20 mouse cellular contexts compared by ENCODE assay signal in the genomic region with DNA sequence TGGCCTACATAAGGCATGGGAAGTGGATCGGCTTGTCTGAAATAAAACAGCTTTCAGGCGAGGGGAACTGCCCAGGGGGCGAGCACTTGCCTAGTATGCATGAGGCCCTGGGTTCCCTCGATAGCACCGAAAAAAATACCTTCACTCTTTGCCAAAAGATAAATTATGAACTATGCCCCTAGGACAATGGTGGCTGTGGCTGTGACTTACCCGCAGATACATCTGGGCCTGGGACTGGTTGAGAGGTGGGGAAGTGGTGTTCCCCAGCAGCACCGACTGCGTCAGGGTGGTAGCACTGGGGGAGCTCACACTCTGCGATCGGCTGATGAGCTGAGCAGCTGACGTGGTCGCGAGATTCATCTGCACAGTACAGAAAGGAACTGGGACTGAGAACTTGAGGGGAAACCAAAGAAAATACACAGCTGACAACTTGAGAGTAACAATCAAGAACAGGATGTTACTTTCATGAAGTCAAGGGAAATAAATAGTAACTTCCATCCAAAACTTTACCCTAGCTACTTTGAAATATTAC. TPM values are rescaled to one million over a fixed set of nuclear protein-coding genes. Genes with fewer than 3 reads are reported as not detected.
DNase-seq lines count a peak whose midpoint lies in the region; ATAC-seq and TF ChIP-seq lines count a peak whose summit lies in the region.
"Had no signal": no experiment of that assay in that cellular context is flagged by ENCODE, and none has a peak within 500 bp of the region (broad histone marks: within the 10 kb centered on the region; RNA-seq: fewer than 3 reads in every experiment).

No protein-coding gene starts in this region.

- H3K9ac ChIP-seq in heart, embryonic 15.5 days, result no peak overlapping the region
- no peak overlapping the region for H3K9ac ChIP-seq in midbrain, embryonic 11.5 days (ENCODE audit: low read length)
- H3K9ac ChIP-seq in midbrain, embryonic 16.5 days (ENCODE audit: low read depth, low read length), result no peak overlapping the region
- H3K9ac ChIP-seq: embryonic facial prominence, embryonic 13.5 days; forebrain, embryonic 12.5 days; heart, embryonic 13.5 days; hindbrain, embryonic 14.5 days; intestine, embryonic 15.5 days had no signal

- 76% methylated on average over 13 of the region's 13 CpGs for WGBS in heart, embryonic 15.5 days
- WGBS in heart, embryonic 10.5 days, result 87% methylated on average over 13 of the region's 13 CpGs
- 92% methylated on average over 13 of the region's 13 CpGs for WGBS in midbrain, embryonic 11.5 days
- 92% methylated on average over 13 of the region's 13 CpGs for WGBS in midbrain, embryonic 16.5 days

- H3K27me3 ChIP-seq in heart, embryonic 15.5 days, result no peaks in the 10 kb centered on the region
- H3K27me3 ChIP-seq in heart, embryonic 10.5 days (ENCODE audit: insufficient read depth, poor library complexity, severe bottlenecking), result no peaks in the 10 kb centered on the region
- H3K27me3 ChIP-seq in midbrain, embryonic 11.5 days (ENCODE audit: control insufficient read depth, insufficient read depth, low read length), result no peaks in the 10 kb centered on the region
- no peaks in the 10 kb centered on the region for H3K27me3 ChIP-seq in midbrain, embryonic 16.5 days (ENCODE audit: control insufficient read depth, insufficient read depth, low read depth, low read length)
- H3K27me3 ChIP-seq: embryonic facial prominence, embryonic 13.5 days; forebrain, embryonic 12.5 days; heart, embryonic 13.5 days; intestine, embryonic 15.5 days had no signal

- peaks cover 42% of the 10 kb centered on the region for H3K36me3 ChIP-seq in heart, embryonic 15.5 days
- H3K36me3 ChIP-seq in heart, embryonic 10.5 days, result peaks cover 58% of the 10 kb centered on the region
- peaks cover 22% of the 10 kb centered on the region for H3K36me3 ChIP-seq in midbrain, embryonic 11.5 days (ENCODE audit: control insufficient read depth, insufficient read depth, low read length)
- H3K36me3 ChIP-seq in midbrain, embryonic 16.5 days (ENCODE audit: control insufficient read depth, insufficient read depth, low read length), result peaks cover 34% of the 10 kb centered on the region

- ATAC-seq in heart, embryonic 15.5 days (replicated peaks; ENCODE audit: insufficient number of reproducible peaks, insufficient read depth, low FRiP score, low read depth), result 0 out of 2 replicates have a peak, but pooled peaks have one; percentile 62
- ATAC-seq in midbrain, embryonic 11.5 days (ENCODE audit: low FRiP score), result no peak
- no peak for ATAC-seq in midbrain, embryonic 16.5 days
- ATAC-seq: forebrain, embryonic 16.5 days; intestine, embryonic 15.5 days had no signal

- peaks cover 5% of the 10 kb centered on the region; the same call in 1 of the 2 replicates for H3K4me1 ChIP-seq in heart, embryonic 15.5 days (replicated peaks)
- 0 out of 2 replicates have a peak, but pooled peaks cover 1% of the 10 kb centered on the region for H3K4me1 ChIP-seq in heart, embryonic 10.5 days
- H3K4me1 ChIP-seq in midbrain, embryonic 11.5 days (ENCODE audit: control insufficient read depth, insufficient read depth, low read length), result peaks cover 6% of the 10 kb centered on the region
- H3K4me1 ChIP-seq in midbrain, embryonic 16.5 days (ENCODE audit: control insufficient read depth, insufficient read depth, low read length), result peaks cover 10% of the 10 kb centered on the region
- peaks cover 2% of the 10 kb centered on the region; the same call in 1 of the 2 replicates for H3K4me1 ChIP-seq in cortical plate, adult 2 months (ENCODE audit: control insufficient read depth, insufficient read depth, low read length)

- no peaks in the 10 kb centered on the region for H3K9me3 ChIP-seq in heart, embryonic 15.5 days (replicated peaks)
- no peaks in the 10 kb centered on the region for H3K9me3 ChIP-seq in heart, embryonic 10.5 days
- no peaks in the 10 kb centered on the region for H3K9me3 ChIP-seq in midbrain, embryonic 11.5 days (ENCODE audit: control insufficient read depth, low read length)
- H3K9me3 ChIP-seq in midbrain, embryonic 16.5 days (replicated peaks; ENCODE audit: control insufficient read depth, low read length, poor library complexity, severe bottlenecking), result no peaks in the 10 kb centered on the region
- H3K9me3 ChIP-seq: embryonic facial prominence, embryonic 13.5 days; forebrain, embryonic 12.5 days; heart, embryonic 13.5 days; hindbrain, embryonic 10.5 days; intestine, embryonic 15.5 days had no signal

- no peak overlapping the region for H3K4me2 ChIP-seq in heart, embryonic 15.5 days
- H3K4me2 ChIP-seq in midbrain, embryonic 11.5 days, result no peak overlapping the region
- H3K4me2 ChIP-seq in midbrain, embryonic 16.5 days (ENCODE audit: low read length), result no peak overlapping the region
- H3K4me2 ChIP-seq: embryonic facial prominence, embryonic 13.5 days; forebrain, embryonic 12.5 days; heart, embryonic 13.5 days; hindbrain, embryonic 14.5 days; intestine, embryonic 15.5 days had no signal

- TF ChIP-seq POLR2A in cortical plate, adult 2 months (IDR thresholded peaks at IDR 0.05; ENCODE audit: extremely low read depth, insufficient read depth, low read length), result no peak

- no peak for TF ChIP-seq CTCF in cortical plate, adult 2 months (IDR thresholded peaks at IDR 0.05; ENCODE audit: extremely low read depth, insufficient read depth, low read length)

- no peak for DNase-seq in heart, embryonic 10.5 days (ENCODE audit: low spot score)
- peak; percentile 81 for DNase-seq in midbrain, embryonic 11.5 days (ENCODE audit: low spot score, missing footprints)
- DNase-seq in spleen, postnatal 36 days (ENCODE audit: low spot score in 2 of 2), result no peak
- no peak for DNase-seq in Muller cell, postnatal 12 days (ENCODE audit: inconsistent ontology term)
- DNase-seq: adrenal gland, postnatal 10 days; cerebellum, adult 11 months; cerebellum, adult 8-10 months; cerebellum, postnatal 14 days; gastrocnemius, postnatal 25 days had no signal

- no peak overlapping the region for H3K27ac ChIP-seq in heart, embryonic 15.5 days
- no peak overlapping the region for H3K27ac ChIP-seq in heart, embryonic 10.5 days
- H3K27ac ChIP-seq in midbrain, embryonic 11.5 days (ENCODE audit: low read depth, low read length), result no peak overlapping the region
- H3K27ac ChIP-seq in midbrain, embryonic 16.5 days (ENCODE audit: low read length), result no peak overlapping the region
- H3K27ac ChIP-seq in cortical plate, adult 2 months (ENCODE audit: insufficient read depth, low read length), result peak overlapping the region; percentile 83; the same call in 1 of the 2 replicates
- H3K27ac ChIP-seq: embryonic facial prominence, embryonic 13.5 days; forebrain, embryonic 12.5 days; heart, embryonic 13.5 days; hindbrain, embryonic 10.5 days; hindbrain, embryonic 14.5 days; intestine, embryonic 15.5 days had no signal

- no peak overlapping the region for H3K4me3 ChIP-seq in heart, embryonic 15.5 days
- no peak overlapping the region for H3K4me3 ChIP-seq in heart, embryonic 10.5 days
- no peak overlapping the region for H3K4me3 ChIP-seq in midbrain, embryonic 11.5 days (ENCODE audit: low read depth, low read length)
- H3K4me3 ChIP-seq in midbrain, embryonic 16.5 days (ENCODE audit: low read depth, low read length), result no peak overlapping the region
- no peak overlapping the region for H3K4me3 ChIP-seq in cortical plate, adult 2 months (ENCODE audit: insufficient read depth, low read length)
- H3K4me3 ChIP-seq: embryonic facial prominence, embryonic 13.5 days; forebrain, embryonic 12.5 days; heart, embryonic 13.5 days; hindbrain, embryonic 10.5 days; intestine, embryonic 15.5 days had no signal

RNA-seq across cellular contexts. Expression of gene Phc1, which starts 7.2 kb away (rescaled TPM):
- polyA plus RNA-seq in heart, embryonic 15.5 days (2015; fragmentation: Nextera tagmentation; extraction: Ambion mirVana), result 8.5 and 11.5 TPM in 2 replicates
- polyA plus RNA-seq in heart, embryonic 10.5 days (2016; fragmentation: Nextera tagmentation; extraction: Ambion mirVana), result 15.9 and 21.8 TPM in 2 replicates
- 30.7 and 34.7 TPM in 2 replicates for polyA plus RNA-seq in midbrain, embryonic 11.5 days (2014; fragmentation: Nextera tagmentation; extraction: Ambion mirVana)
- polyA plus RNA-seq in midbrain, embryonic 16.5 days (2015; fragmentation: Nextera tagmentation; extraction: Ambion mirVana), result 32.2 and 34.2 TPM in 2 replicates
- 44.7 and 48.8 TPM in 2 replicates for polyA plus RNA-seq in cortical plate, adult 2 months (2012; rRNA removed)

RNA-seq across cellular contexts. Expression of gene M6pr, which starts 24.6 kb away (rescaled TPM):
- 65.0 and 77.4 TPM in 2 replicates for polyA plus RNA-seq in heart, embryonic 15.5 days (2015; fragmentation: Nextera tagmentation; extraction: Ambion mirVana)
- polyA plus RNA-seq in heart, embryonic 10.5 days (2016; fragmentation: Nextera tagmentation; extraction: Ambion mirVana), result 98.0 and 102 TPM in 2 replicates
- 89.9 and 92.4 TPM in 2 replicates for polyA plus RNA-seq in midbrain, embryonic 11.5 days (2014; fragmentation: Nextera tagmentation; extraction: Ambion mirVana)
- 50.5 and 54.1 TPM in 2 replicates for polyA plus RNA-seq in midbrain, embryonic 16.5 days (2015; fragmentation: Nextera tagmentation; extraction: Ambion mirVana)
- polyA plus RNA-seq in cortical plate, adult 2 months (2012; rRNA removed), result 73.4 and 78.5 TPM in 2 replicates

RNA-seq across cellular contexts. Expression of gene Klrg1, which starts 50.5 kb away (rescaled TPM):
- polyA plus RNA-seq in heart, embryonic 15.5 days (2015; fragmentation: Nextera tagmentation; extraction: Ambion mirVana), result 0.10 TPM in 1 of 2 replicates, not detected in the other
- polyA plus RNA-seq in heart, embryonic 10.5 days (2016; fragmentation: Nextera tagmentation; extraction: Ambion mirVana), result not detected in 2 replicates
- 0.11 and 0.31 TPM in 2 replicates for polyA plus RNA-seq in midbrain, embryonic 11.5 days (2014; fragmentation: Nextera tagmentation; extraction: Ambion mirVana)
- 1.4 and 1.6 TPM in 2 replicates for polyA plus RNA-seq in midbrain, embryonic 16.5 days (2015; fragmentation: Nextera tagmentation; extraction: Ambion mirVana)
- 0.17 and 0.34 TPM in 2 replicates for polyA plus RNA-seq in cortical plate, adult 2 months (2012; rRNA removed)
- polyA plus RNA-seq: C2C12; embryonic facial prominence, embryonic 13.5 days; heart, embryonic 13.5 days; intestine, embryonic 15.5 days had no signal
